Mouse (Mus musculus): ENCODE measurements around the gene Fam228b.
"Not testable (repeated sequence)": the region's sequence is repeated elsewhere in the genome, so short reads cannot be mapped to it uniquely, and the experiment has no call there.

DNA sequence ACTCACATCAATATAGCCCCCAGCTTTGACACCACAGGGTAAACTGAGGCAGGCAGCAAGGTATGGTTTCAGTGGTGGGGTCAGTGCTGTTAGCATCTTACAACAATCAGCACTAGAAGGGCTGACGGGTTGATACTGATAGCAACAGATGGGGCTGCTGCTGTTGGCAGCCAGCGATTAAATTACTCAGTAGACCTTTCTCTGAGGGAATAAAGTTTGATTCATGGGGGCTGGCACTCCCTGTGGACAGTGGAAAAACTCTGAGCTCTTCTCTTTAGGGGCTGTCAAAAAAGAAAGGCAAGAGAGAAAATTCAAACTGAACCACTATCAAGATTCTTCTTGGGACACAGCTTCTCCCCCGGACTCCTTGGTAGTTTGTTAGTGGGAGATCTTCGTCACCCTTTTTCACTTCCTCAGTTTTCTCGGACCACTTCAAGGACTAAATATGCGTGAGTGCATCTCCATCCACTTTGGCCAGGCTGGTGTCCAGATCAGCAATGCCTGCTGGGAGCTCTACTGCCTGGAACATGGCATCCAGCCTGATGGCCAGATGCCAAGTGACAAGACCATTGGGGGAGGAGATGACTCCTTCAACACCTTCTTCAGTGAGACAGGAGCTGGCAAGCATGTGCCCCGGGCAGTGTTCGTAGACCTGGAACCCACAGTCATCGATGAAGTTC, 12.8 kb upstream of the Fam228b start:
- TF ChIP-seq CTCF (conservative IDR thresholded peaks at IDR 0.05; ENCODE audit: low read length); POU5F1 (IDR thresholded peaks at IDR 0.05; ENCODE audit: borderline replicate concordance, low read length); NANOG (IDR thresholded peaks at IDR 0.05; ENCODE audit: borderline replicate concordance, low read length): not testable (repeated sequence)

Measured in E14TG2a.4 (cell line).